Mouse (Mus musculus): ENCODE data around the gene Tbca. TPM values are rescaled to one million over a fixed set of nuclear protein-coding genes. Genes with fewer than 3 reads are reported as not detected.

Gene Tbca
- total RNA-seq, 2 experiments from 2014 or later, result 233 to 240 TPM

GRCm38 (mm10) chr13:94843236-94843635 lies 54.5 kb downstream of the Tbca start:
- DNase-seq (ENCODE audit: low spot score in 2 of 2), result no peak

DNA sequence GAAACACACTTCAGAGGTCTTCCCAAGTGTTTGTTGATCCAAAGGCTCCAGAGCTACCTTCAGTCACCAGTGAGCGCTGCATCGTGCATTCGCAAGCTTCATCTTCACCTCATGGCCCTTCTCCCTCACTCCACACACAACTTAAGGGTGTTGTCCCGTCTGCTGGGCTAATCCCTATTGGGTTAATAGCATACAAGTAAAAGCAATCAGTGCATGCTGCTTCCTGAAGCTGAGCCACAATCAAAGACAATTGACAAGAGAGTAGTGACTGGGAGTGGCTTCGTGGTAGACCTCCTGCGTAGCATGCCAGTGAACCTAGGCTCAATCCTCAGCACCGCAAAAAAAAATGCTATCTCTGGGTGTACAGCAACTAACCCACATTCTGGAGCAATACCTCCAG lies 59.2 kb downstream of the Tbca start:
- no peak for DNase-seq (ENCODE audit: low spot score in 2 of 2)

DNA sequence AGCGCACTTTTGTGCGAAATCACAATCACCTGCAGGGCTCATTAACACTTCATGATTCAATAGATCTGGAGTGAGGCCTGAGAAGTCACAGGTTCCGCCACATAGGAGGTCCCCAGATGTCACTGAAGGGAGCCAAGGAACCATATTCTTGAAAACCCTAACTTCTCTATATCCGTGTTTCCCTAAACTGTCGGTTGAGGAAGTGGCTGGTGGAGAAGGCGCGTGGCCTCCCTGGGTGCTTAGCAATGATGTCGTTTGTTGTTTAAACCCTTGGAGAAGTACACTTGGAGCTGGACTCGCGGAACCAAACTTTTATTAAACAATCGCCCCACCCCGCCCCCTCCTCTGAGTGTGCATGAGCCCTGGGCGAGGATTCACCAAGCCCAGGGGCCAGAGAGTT lies 60.6 kb downstream of the Tbca start:
- no peak for DNase-seq (ENCODE audit: low spot score in 2 of 2)

DNA sequence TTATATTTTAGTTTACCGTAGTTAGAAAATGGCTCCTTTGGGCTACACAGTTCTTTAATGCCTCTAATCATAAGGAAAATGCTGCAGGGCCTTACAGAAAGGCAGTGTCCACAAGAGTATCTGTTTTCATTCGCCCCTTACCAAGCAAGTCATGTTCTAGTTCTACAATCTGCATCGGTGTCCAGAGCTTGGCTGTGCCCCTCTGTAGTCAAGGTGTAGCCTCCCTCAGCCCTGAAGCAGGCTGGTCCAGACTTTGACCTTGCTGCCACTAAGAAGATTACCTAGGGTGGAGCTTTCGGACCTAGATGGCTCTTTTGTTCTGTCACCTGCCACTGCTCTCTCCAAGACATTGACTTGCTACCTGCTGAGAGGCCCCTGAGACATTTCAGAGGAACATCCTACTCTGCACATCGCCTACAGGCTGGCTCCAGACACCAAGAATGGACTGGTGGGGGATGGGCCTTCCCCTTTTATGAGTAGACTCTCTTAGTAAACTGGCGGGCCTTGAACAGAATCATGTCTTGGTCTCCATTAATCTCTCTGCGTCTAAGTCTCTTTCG lies 69.4 kb downstream of the Tbca start:
- DNase-seq (ENCODE audit: low spot score in 2 of 2), result no peak

- DNase-seq (ENCODE audit: low spot score in 2 of 2), result no peak
These were observed 70.5 kb downstream of the Tbca start for GRCm38 (mm10) chr13:94859256-94859655.

DNA sequence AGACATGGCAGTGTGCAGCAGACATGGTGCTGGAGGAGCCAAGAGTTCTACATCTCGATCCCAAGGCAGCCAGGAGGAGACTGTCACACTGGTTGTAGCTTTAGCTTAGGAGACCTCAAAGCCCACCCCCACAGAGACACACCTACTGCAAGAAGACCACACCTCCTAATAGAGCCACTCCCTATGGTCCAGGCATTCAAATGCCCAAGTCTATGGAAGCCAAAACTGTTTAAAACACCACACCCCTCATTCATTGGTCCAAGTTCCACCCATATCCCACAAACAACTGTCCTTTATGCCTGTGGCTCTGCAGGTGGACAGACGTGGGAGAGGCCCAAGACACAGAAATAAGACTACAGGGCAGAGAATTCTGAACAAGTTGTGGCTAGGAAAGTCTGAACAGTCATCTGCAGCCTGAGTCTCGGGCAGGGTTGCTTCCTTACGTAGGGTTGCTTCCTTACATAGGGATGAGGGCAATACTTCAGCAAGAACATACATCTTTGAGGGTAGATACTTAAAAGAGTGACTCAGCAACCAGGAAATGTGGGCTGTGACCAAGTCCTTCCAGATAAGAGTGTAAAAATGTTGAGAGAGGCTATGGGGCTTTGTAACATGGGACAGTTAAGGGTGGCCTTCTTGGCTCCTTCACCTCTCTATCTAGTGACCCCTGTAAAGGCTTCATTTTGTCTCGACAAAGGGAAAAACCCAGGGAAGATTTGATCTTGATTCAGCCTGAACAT lies 74.0 kb downstream of the Tbca start:
- DNase-seq (ENCODE audit: low spot score in 2 of 2), result no peak

DNA sequence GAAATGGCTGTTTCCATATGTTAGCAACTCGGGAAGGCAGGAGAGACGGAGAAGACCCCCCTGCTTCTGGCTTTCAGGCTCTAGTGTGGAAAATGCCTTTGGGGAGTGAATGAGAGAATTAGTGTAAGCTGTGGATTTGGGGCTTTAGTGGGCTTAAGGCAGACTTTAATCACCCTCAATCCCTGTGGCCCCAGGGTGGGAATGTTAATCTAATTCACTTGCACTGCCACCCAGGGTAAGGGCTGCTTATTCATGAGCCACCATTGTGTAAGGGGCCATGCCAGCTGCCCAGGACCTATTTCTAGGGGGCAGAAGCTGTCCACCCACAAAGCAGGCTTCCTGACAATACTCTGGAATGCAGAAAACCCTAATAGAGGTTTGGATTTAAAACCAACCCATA lies 78.2 kb downstream of the Tbca start:
- DNase-seq (ENCODE audit: low spot score in 2 of 2), result no peak

- DNase-seq (ENCODE audit: low spot score in 2 of 2), result no peak
These were observed 79.1 kb downstream of the Tbca start for GRCm38 (mm10) chr13:94867772-94868171.

GRCm38 (mm10) chr13:94868478-94868950 lies 79.8 kb downstream of the Tbca start:
- DNase-seq (ENCODE audit: low spot score in 2 of 2), result peak in 1 of 2 experiments; percentile 32

DNA sequence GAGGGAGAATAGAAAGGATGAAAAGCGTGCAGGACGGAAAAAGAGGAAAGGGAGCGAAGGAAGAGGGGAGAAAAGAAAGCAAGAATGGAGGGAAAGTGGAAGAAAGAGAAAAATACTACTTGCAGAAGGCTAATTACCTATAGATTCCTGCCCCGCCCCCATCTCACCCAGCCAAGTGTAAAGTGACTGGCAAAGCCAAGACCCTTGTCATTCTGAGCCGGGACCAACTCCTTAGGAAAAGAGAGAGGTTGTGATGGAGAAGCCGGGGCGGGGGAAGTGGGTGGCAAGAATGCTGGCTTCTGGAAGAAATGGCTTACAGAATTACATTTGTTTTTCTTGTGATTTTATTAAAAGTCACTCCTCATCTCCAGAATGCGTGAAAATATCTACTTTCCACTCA lies 80.8 kb downstream of the Tbca start:
- DNase-seq (ENCODE audit: low spot score in 2 of 2), result no peak

DNA sequence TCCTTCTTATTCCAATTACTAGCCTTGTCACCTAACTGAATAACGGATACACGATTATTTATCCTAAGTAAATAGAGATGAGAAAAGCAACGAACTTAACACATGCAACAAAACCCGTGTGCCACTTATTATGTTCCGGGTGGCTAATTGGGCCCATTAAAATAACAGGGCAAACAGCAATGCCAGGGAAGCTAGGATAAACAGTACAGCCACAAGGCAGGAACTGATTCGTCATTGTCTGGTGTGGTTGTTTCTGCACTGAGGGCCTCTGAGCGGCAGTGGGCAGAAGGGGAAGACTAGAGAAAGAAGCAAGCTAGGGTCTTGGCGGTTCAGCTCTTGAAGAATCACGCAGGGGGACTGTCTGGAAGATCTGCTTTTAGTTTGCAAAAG lies 81.4 kb downstream of the Tbca start:
- no peak for DNase-seq (ENCODE audit: low spot score in 2 of 2)

- no peak for DNase-seq (ENCODE audit: low spot score in 2 of 2)
These were observed 81.9 kb downstream of the Tbca start for GRCm38 (mm10) chr13:94870461-94871186.

GRCm38 (mm10) chr13:94871806-94872320 lies 83.2 kb downstream of the Tbca start:
- no peak for DNase-seq (ENCODE audit: low spot score in 2 of 2)

GRCm38 (mm10) chr13:94872439-94872838 lies 83.7 kb downstream of the Tbca start:
- DNase-seq (ENCODE audit: low spot score in 2 of 2), result no peak

DNA sequence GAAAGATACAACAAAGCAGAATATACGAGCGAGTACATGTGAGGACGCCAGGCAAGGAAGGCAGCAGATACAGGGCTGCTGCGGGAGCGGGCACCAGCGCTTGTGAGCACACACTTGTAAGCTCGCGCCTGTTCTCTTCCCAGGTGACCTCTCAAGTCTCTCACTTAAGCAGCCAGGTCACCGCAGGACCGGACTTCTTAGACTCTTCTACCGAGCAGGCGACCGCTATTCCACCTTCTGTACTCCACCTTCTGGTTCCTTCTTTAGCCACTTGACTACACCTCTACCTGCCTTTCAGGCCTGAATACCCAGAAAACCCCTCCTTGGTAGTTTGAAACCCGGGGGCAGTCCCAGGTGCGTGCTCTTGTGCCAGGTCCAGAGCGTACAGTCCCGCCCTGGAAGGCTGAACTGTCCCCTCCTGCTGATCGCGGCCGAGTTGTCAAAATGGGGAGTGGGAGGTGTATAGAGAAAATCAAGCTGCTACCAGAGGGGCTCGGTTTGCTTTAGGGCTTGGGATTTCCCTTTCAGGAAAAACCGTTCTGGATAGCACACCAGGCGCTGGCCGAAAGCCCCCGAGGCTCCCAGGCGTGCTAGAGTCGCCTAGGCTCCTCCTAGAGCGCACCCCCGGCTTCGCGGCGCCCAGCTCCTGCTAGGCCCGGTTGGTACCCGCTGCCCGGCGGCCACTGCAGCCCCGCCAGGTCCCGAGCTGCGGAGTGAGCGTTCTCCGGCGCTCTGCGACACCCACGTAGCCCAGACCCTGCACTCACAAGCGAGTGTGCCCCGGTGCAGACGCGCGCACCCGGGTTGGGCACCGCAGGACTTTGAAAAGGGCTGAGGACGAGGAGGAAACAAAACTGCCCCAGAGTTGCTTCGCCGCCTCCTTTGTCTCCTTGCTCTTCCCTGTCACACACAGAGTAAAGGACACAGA lies 84.7 kb downstream of the Tbca start:
- DNase-seq (ENCODE audit: low spot score in 2 of 2), result no peak

GRCm38 (mm10) chr13:94874039-94874425 lies 85.3 kb downstream of the Tbca start:
- no peak for DNase-seq (ENCODE audit: low spot score in 2 of 2)

DNA sequence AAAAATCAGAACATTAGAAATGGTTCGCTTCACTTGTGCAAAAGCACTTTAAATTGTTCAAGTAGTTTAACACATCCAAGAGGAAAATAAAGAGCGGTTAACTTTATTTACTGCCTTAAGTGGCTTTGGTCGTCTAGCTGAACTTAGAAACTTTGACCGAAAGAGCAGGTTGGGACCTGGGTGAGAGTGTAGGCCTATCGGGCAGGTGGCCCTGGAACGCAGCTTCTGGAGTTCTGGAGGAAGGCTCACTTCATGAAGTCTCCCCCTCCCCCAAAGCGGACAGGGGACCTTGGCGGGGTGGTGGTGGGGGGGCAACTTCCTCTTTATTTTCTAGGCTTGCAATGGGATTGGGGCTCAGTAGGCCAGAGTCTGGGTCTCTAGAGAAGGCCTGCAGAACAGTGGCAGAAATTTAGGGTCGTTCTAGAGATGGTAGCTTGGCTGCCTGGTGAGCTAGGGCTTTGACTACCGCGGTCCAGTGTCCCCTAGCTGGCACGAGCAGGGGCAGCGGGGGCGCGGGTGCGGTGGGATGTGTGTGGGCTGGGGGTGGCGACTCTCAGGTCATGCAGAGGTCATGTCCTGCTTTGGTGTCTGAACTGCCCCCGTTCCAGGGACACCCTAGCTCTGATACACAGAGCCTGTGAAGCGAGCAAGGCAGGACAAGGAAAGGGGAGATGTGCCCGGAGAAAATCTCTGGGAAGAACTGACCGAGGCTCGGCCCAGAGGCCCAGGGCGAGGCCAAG lies 86.1 kb downstream of the Tbca start:
- DNase-seq (ENCODE audit: low spot score in 2 of 2), result no peak

- no peak for DNase-seq (ENCODE audit: low spot score in 2 of 2)
These were observed 86.7 kb downstream of the Tbca start, which contains the start of gene Otp for GRCm38 (mm10) chr13:94875396-94875880. TSS of gene Otp (plus strand) at chr13:94875602.

DNA sequence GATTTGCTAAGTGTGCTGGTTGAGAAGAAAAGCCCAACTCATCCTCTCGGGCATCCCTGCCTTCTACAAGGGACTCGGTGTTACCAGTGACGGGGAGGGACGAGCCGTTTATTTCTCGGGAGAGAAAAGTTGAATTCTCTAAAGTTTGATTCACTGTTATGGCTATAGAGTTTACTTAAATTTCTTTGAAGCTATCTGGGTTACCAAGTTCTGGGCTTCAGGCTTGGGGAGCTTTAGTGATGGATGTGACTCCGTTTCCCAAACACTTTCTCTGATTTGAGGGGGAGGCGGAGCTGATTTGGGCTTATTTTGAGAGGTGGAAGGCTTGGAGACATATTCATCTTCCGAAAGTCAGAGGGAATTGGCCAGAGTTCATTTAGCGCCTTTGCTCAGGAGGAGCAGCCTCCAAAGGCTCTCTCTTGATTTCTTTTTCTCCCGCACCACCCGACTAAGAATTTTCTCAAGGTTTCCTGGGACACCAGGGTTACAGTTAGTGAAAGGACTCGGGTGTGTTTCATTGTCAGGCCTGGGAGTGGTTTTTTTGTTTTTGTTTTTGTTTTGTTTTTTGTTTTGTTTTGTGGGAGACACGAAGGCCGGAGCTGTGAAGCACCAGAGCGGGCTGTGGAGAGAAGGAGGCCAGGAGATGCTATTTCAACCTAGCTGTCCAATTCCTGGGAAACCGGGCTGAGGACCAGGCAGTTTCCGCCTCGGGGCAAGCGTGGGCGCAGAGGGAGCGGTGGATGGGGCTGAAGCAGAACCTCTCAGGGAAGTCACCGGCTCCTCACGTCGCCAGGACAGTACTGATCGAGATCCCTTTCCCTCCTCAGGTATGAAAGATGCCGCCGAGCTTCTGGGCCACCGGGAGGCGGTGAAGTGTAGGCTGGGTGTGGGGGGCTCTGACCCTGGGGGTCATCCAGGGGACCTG lies 87.8 kb downstream of the Tbca start:
- no peak for DNase-seq (ENCODE audit: low spot score in 2 of 2)
